Mouse (Mus musculus): Measurements from ENCODE around the gene Plekhg5.

Plekhg5 gene

GRCm38 (mm10) chr4:152124361-152124961 lies 52.2 kb downstream of the Plekhg5 start:
- intact Hi-C loops (cut with DNase I): no loop called here

- intact Hi-C loops (cut with DNase I): no loop called here
These were observed 53.1 kb downstream of the Plekhg5 start for GRCm38 (mm10) chr4:152125161-152126025.

GRCm38 (mm10) chr4:152126026-152126920 lies 54.0 kb downstream of the Plekhg5 start:
- intact Hi-C loops (cut with DNase I): no loop called here

DNA sequence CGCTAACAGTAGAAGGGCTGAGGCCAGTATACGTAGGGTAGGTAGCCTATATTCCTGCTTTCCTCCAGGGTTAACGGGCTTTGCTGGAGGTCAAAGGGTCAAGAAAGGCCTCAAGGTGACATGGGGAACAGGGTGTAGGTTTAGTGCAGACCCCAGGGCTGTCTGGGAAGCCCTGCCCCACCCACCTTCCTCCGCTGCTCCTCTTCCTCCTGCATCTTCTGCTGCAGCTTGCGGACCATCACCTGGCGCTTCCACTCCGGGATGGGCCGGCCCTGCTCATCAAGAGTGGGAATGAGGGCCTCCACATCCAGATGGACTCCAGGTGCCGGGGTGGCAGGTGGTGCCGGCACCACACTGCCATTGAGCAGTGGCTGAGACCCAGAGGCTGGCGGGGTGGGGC lies 55.6 kb downstream of the Plekhg5 start:
- intact Hi-C loops (cut with DNase I): no loop called here

- intact Hi-C loops (cut with DNase I): no loop called here
These were observed 56.5 kb downstream of the Plekhg5 start for GRCm38 (mm10) chr4:152128784-152129183.

DNA sequence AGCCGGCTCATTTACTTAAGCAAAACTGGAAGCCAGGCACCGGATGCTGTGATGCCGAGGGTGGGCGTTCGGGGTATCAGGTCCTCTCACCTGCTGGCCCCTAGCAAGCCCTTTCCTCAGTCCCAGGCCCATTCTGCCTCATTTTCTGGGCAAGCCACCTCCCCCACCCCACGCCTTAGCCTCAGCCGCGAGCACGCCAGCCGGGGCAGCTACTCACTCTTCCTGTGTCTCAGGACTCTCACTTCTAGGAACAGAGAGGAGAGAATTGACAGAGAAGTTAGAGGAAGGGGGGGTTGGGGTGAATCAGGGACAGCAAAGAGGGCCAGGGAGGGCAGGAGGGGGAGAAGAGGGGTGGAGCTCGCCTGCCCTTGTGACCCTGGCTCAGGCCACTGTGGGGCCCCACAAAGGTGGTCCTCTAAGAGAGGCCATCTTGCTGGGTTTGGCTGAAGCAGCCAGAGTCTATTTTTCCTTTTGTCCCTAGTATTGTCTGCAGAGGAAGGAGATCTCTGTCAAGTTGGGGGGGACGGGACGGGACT lies 57.2 kb downstream of the Plekhg5 start:
- intact Hi-C loops (cut with DNase I): no loop called here

GRCm38 (mm10) chr4:152130771-152131653 lies 58.7 kb downstream of the Plekhg5 start:
- intact Hi-C loops (cut with DNase I): no loop called here

GRCm38 (mm10) chr4:152131809-152132771 lies 59.8 kb downstream of the Plekhg5 start:
- intact Hi-C loops (cut with DNase I): no loop called here

GRCm38 (mm10) chr4:152132772-152133169 lies 60.5 kb downstream of the Plekhg5 start:
- intact Hi-C loops (cut with DNase I): no loop called here

GRCm38 (mm10) chr4:152133213-152133612 lies 60.9 kb downstream of the Plekhg5 start:
- intact Hi-C loops (cut with DNase I): no loop called here

- intact Hi-C loops (cut with DNase I): no loop called here
These were observed 62.2 kb downstream of the Plekhg5 start for GRCm38 (mm10) chr4:152134507-152134906.

DNA sequence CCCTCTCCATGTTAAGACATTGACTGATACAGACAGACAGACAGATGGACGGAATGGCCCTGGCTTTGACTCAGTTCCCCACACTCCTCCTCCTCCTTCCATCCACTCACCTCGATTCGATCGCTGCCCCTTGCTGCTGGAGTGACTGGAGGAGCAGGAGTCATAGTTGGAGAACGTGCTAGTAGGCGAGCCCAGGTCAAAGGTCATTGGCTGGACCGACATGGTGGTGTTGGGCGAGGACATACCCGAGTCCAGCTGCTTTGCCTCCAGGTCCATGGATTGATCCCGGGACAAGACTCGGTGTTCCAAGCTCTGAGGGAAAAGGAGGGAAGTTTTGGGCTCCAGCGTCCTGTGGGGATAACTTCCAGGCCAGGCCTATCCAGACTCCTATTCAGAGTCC lies 63.1 kb downstream of the Plekhg5 start:
- intact Hi-C loops (cut with DNase I): loop anchor here (5.0 kb wide), 1 partner anchor 33 kb away; no protein-coding TSS in a partner anchor

- intact Hi-C loops (cut with DNase I): loop anchor here (5.0 kb wide), 1 partner anchor 34 kb away; no protein-coding TSS in a partner anchor
These were observed 64.0 kb downstream of the Plekhg5 start for GRCm38 (mm10) chr4:152136112-152136875.

DNA sequence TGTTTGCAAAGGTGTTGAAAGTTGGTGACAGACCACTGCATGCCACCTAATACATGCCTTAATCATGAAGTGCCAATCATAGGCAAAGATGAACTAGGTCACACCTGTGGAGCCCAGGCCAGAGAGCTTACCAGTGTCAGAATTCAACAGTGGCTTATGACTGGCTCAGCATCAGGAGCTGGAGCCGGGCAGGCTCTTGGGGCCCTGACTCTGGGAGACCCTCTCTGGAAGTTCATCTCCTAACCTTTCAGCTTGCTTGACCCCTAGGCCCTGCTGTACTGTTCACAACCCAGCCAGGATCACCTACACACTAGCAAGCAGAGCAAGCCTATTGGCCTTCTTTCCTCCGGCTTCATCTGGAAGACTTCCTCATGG lies 64.6 kb downstream of the Plekhg5 start:
- intact Hi-C loops (cut with DNase I): loop anchor here (5.0 kb wide), 1 partner anchor 35 kb away; no protein-coding TSS in a partner anchor

DNA sequence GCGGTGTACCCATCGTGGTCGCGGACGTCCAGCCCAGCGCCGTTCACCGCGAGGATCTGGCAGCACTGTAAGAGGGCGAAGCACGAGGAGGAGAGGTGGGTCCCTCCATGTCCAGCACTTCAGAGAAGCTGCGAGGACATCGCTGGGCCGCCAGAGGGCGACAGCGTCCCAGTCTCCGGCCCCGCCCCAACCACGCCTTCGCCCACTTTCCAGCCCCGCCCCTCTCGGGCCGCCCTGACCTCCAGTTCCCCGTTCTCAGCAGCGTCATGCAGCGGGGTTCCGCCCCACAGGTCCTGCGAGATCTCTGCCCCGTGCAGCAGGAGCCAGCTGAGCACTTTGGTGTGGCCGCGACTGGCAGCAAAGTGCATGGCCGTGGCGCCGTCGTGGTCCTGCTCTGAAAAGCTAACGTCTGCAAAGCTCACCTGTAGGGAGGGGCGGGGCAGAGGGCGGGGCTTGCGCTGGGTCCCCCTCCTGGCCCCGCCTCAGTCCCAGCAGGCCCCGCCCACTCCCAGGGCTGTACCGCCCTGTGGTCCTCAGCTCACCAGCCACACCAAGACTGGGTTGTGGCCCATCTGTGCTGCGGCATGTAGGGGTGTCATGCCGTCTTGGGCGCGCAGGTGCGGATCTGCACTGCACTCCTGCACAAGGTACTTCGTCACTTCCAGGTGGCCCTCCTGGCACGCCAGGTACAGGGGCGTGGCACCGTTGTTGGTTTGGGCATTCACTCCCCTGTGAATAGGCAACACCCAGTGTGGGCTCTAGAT lies 66.4 kb downstream of the Plekhg5 start:
- intact Hi-C loops (cut with DNase I): loop anchor here (5.0 kb wide), 1 partner anchor 36 kb away; no protein-coding TSS in a partner anchor

- intact Hi-C loops (cut with DNase I): no loop called here
These were observed 68.1 kb downstream of the Plekhg5 start for GRCm38 (mm10) chr4:152140441-152140840.

- intact Hi-C loops (cut with DNase I): no loop called here
These were observed 69.3 kb downstream of the Plekhg5 start for GRCm38 (mm10) chr4:152141521-152142135.

Data from adrenal gland (tissue).